Mouse (Mus musculus) cerebellum, adult 2 months (tissue): ENCODE measurements at regions not wholly inside any gene's neighbourhood (a gene's known extent, or its start where the extent isn't known, plus 50 kb on each side); places are given as distances from the start of the nearest gene placed in this dataset.

Experiments
- CTCF ChIP-seq: fragments of 200-500 bp; IDR thresholded peaks from 2 replicates; pipeline ENCODE4 v1.5.1; 2011; ENCODE audit warnings: low read depth, mild to moderate bottlenecking, control low read depth, low read length, moderate library complexity, borderline replicate concordance; ENCODE audit not compliant: insufficient read depth
- POLR2A ChIP-seq: fragments of 200-500 bp; IDR thresholded peaks from 2 replicates; pipeline ENCODE4 v1.6.1; 2011; ENCODE audit warnings: low read length, control low read depth, borderline replicate concordance; ENCODE audit not compliant: insufficient read depth

DNA sequence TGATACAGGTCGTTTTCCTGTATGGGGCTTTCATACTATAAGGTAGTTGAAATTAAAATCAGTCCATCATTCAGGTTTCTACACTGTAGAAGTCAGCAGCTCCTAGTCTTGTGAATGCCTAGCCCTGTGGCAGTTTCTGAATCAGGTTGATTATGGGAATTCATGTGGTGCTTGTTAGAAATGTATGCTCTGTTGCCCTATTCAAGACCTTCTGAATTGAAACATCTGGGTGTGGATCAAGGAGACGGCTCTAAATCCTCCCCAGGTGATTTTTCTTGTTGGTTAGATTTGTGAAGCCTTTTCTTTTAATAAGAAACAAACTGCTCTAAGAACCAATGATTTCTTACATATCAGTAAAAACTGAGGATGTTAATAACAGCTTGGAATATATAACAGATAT lies 177.8 kb upstream of the Rarb start:
- no peak for TF ChIP-seq POLR2A
- TF ChIP-seq CTCF, result no peak
